Mouse (Mus musculus) embryonic facial prominence, embryonic 12.5 days (tissue): ENCODE results near the gene Vmn1r42. TPM values are rescaled to one million over a fixed set of nuclear protein-coding genes. Genes with fewer than 3 reads are reported as not detected.

Source experiments
- polyA plus RNA-seq: library from polyadenylated mRNA; unstranded; fragments of >200 nt; fragmentation: Nextera tagmentation; extraction: Ambion mirVana; gene quantifications from 2 replicates; pipeline ENCODE4 v1.2.1, GENCODE M21; 2016

The Vmn1r42 gene
- polyA plus RNA-seq, 1 experiment from 2014 or later: not detected

Other genes starting within 250 kb of the Vmn1r42 start
- gene Txnrd3, start 232.4 kb downstream of the Vmn1r42 start, polyA plus RNA-seq: 11.5 and 12.5 TPM in 2 replicates
- not detected in 2 replicates for gene Vmn1r40, start 168.9 kb downstream of the Vmn1r42 start, polyA plus RNA-seq
- gene Vmn1r41, start 135.6 kb downstream of the Vmn1r42 start, polyA plus RNA-seq: not detected in 2 replicates
- not detected in 2 replicates for gene Vmn1r43, start within 50 bp of the Vmn1r42 start, polyA plus RNA-seq
- gene Vmn1r44, start 7.2 kb upstream of the Vmn1r42 start, polyA plus RNA-seq: not detected in 2 replicates
- gene Vmn1r45, start 64.2 kb upstream of the Vmn1r42 start, polyA plus RNA-seq: not detected in 2 replicates
- not detected in 2 replicates for gene Vmn1r46, start 92.9 kb upstream of the Vmn1r42 start, polyA plus RNA-seq
- gene Vmn1r47, start 139.7 kb upstream of the Vmn1r42 start, polyA plus RNA-seq: not detected in 2 replicates
- not detected in 2 replicates for gene Vmn1r48, start 160.4 kb upstream of the Vmn1r42 start, polyA plus RNA-seq
- not detected in 2 replicates for gene Vmn1r49, start 202.1 kb upstream of the Vmn1r42 start, polyA plus RNA-seq
- gene Vmn1r50, start 225.0 kb upstream of the Vmn1r42 start, polyA plus RNA-seq: not detected in 2 replicates
- gene Vmn1r51, start 246.2 kb upstream of the Vmn1r42 start, polyA plus RNA-seq: not detected in 2 replicates